Mouse (Mus musculus) adrenal gland (tissue): ENCODE data around the gene Ccdc51.
"Not testable (repeated sequence)": the region's sequence is repeated elsewhere in the genome, so short reads cannot be mapped to it uniquely, and the experiment has no call there.

Experiments used
- intact Hi-C: fragments of 180-260 bp; cut with DNase I; formaldehyde crosslinking; loops from one replicate; pipeline ENCODE4 v1.15.1; 2025

Ccdc51 gene

DNA sequence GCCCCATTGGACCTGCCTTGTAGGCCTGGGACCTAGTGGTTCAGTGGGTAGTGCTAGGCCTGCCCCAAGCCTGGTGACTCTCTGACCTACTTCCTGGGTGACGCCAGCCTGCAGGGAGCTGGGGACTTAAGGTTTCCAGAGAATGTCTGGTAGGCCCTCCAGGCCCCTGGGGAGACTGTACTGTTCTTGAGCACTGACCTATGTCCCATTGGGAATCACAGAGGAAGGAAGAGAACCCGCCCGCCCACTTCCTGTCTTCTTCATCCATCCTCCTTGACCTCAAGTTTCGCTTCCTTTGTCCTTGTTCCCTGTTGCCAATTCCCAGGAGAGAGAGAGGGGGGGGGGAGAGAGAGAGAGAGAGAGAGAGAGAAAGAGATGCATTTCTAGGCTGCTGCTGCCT, 35.8 kb downstream of the Ccdc51 start:
- intact Hi-C loops = no loop called here

DNA sequence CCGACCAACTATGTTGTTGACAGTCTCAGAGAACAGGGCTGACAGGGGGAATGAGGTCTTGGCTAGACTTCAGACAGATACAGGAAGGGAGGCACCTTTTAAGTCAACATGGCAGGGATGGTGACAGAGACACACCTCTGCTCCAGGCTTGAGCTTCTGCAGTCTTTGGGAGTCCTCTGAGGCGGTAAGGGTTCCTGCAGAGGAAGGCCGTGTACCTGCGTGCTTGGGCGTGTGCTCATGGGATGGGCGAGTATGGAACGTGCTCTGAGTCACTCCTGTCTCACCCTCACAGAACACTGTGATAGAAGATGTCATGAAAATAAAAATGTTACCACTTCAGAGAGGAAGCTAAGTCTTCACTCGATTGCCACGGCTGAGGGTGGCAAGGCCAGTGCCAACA, 37.3 kb downstream of the Ccdc51 start:
- intact Hi-C loops = no loop called here

GRCm38 (mm10) chr9:109120956-109121355, 38.7 kb downstream of the Ccdc51 start:
- intact Hi-C loops = loop anchor here (2.0 to 5.0 kb wide), 2 partner anchors 32 to 119 kb away; no protein-coding TSS in a partner anchor

DNA sequence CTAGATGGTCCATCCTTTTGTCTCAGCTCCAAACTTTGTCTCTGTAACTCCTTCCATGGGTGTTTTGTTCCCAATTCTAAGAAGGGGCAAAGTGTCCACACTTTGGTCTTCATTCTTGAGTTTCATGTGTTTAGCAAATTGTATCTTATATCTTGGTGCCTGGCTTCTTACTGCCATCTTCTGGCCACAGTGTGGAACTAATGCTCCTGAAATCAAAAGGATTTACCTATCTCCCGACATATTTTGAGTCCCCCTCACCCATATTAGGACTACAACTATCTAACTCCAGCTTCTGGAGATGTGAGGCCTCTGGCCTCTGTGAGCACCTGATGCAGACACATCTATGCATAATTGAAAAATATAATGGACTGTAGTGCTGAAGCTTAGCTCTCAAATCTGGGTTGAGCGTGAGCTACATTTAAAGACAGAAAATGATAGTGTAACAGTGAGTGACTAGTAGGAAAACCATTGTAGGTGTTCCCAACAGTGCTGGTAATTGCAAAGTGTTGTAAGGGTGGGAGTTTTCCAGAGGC, 40.3 kb downstream of the Ccdc51 start:
- intact Hi-C loops = loop anchor here (5.0 kb wide), 1 partner anchor 120 kb away; no protein-coding TSS in a partner anchor

DNA sequence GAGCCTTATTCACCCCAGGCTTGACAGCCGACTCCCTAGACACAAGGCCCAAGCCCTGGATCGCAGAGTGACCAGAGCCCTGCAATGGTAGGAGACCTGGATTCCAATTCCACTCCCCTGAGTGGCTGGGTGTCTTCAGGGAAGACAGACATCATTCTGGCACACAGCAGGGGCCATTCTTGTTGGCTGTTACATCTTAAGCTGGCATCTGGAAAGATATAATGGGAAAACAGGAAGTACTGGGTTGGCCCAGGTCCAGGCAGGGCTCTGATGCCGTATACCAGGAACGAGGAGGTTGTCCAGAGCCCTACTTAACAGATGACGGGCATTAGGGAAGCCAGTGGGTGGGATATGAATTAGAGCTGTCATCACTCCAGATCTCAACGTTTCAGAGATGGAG, 41.0 kb downstream of the Ccdc51 start:
- intact Hi-C loops = loop anchor here (5.0 kb wide), 1 partner anchor 121 kb away; no protein-coding TSS in a partner anchor

- intact Hi-C loops = loop anchor here (5.0 kb wide), 1 partner anchor 122 kb away; no protein-coding TSS in a partner anchor
Measured at GRCm38 (mm10) chr9:109124164-109124563, 41.9 kb downstream of the Ccdc51 start.

- intact Hi-C loops = no loop called here
Measured at GRCm38 (mm10) chr9:109125043-109125442, 42.8 kb downstream of the Ccdc51 start.

DNA sequence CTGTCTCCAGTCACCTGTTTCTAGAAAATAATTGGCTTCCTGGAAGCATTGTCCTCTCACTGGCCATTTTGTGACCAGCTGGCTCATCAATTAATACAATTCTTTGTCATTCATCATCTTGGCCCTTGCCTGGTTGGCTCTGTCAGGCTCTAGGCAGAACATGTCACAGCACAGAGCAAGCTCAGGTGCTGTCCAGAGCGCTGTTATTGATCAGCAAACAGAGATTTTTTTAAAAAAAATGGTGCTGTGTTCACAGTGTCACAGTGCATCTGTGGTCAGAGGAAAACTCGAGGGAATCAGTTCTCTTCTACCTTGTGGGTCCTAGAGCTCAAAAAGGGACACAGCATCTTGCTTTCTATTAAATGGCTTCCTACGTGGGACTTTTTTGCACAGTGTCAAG, 43.2 kb downstream of the Ccdc51 start:
- intact Hi-C loops = no loop called here

DNA sequence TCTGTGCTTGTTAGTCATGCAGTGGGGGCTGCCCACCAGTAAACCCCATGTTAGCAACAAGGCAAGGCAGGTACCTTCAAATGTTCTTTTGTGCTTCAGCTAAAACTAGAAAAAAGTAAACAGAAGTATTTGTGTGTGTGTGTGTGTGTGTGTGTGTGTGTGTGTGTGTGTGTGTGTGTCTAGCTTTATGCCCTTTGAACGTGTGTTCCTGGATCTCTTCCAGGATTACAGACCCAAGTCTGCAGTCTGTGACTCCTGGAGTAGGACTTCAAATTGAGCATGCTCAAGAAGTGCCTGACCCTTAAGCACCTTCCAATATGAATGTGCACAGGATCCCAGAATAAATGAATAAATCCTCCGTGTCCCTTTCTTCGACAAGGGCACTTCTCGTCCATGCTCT, 44.8 kb downstream of the Ccdc51 start:
- intact Hi-C loops = no loop called here

- intact Hi-C loops = no loop called here
Measured at GRCm38 (mm10) chr9:109128211-109128610, 45.9 kb downstream of the Ccdc51 start.

DNA sequence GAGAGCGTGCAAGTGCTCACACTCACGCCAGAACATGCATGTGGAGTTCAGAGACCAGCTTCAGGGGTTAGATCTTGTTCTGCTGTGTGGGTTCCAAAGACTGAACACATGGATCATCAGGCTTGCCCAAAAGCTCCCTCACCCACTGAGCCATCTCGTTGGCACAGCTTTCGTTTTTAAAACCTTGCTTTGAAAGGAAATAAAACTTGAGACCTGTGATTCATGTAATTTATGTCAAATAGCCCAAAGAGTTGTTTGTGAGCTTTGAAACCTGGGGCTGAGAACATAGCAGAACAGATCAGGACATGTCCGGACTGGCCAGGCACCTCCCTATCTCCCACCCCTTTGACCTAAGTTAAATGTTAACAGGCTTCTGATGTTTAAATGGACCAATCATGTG, 47.8 kb downstream of the Ccdc51 start:
- intact Hi-C loops = loop anchor here (10.0 kb wide), 1 partner anchor 475 kb away; no protein-coding TSS in a partner anchor

DNA sequence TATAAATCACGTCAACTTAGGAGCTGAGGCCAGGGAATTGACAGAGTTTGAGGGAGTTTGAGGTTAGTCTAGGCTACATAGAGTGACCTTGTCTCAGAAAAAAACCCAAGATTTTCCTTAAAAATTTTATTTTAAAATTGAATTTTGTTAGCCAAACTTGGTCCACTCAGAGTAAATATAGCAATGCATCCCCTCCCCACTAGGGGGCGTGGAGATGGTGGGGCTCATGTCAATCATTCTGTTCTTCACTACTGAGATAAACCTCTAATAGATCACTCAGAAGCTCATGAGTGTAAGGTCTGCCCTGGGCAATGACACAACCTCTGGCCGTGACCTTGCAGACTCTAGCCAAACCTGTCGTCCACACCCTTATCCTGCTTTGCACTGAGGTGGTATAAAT, 58.1 kb downstream of the Ccdc51 start:
- intact Hi-C loops = not testable (repeated sequence)
